Mouse (Mus musculus): ENCODE data around the gene Ifih1.

DNA sequence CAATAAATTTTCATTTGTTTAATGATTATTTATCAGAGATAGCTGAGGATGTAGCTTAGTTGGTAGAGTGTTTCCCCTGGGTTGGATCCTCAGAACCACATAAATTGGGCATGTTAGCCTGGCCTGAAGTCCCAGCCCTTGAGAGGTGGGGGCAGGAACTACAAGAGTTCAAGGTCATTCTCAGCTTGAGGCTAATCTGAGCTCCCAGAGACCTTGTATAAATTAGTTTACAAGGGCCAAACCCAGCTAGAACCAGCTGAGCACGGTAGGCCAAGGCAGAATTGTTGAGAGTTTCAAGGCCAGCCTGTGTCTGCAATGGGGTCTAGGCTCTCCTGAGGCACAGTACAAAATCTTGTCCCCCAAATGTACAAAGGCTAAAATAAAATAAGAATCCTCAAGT is 19.5 kb upstream of the Ifih1 start:
- no peak for TF ChIP-seq CTCF (conservative IDR thresholded peaks at IDR 0.05; ENCODE audit: insufficient read depth, insufficient read length, low read depth, low read length)
- no peak for TF ChIP-seq POLR2A (IDR thresholded peaks at IDR 0.05; ENCODE audit: low read depth, low read length)

Data from kidney, adult 2 months (tissue).